Mouse (Mus musculus) heart, postnatal 0 days (tissue): ENCODE results near the gene Tfr2. TPM values are rescaled to one million over a fixed set of nuclear protein-coding genes. Genes with fewer than 3 reads are reported as not detected.

ENCODE experiments used
- ATAC-seq: fragments of 200-750 bp; cut with Nextera tagmentation; 2 replicates; pipeline ENCODE4 v1.8.0; 2017; ENCODE audit warnings: low read depth, moderate number of reproducible peaks, moderate library complexity; ENCODE audit not compliant: insufficient read depth
- DNase-seq: peaks from one replicate; pipeline ENCODE4 v3.0.0-alpha.2; 2016; ENCODE audit warnings: low spot score
- H3K27ac ChIP-seq: fragments of 300-500 bp; sonication (generic); 2 replicates; pipeline ENCODE4 v1.5.1; 2014; ENCODE audit warnings: low read depth, mild to moderate bottlenecking
- H3K27me3 ChIP-seq: fragments of 300-500 bp; sonication (generic); 2 replicates; pipeline ENCODE4 v1.6.1; 2014; ENCODE audit warnings: low read length, mixed read lengths; ENCODE audit not compliant: control insufficient read depth, insufficient read depth
- H3K36me3 ChIP-seq: fragments of 300-500 bp; sonication (generic); replicated peaks from 2 replicates; pipeline ENCODE4 v1.6.1; 2014; ENCODE audit warnings: low read length, mixed read lengths; ENCODE audit not compliant: control insufficient read depth, insufficient read depth
- H3K4me1 ChIP-seq: fragments of 300-500 bp; sonication (generic); 2 replicates; pipeline ENCODE4 v1.6.1; 2014; ENCODE audit warnings: antibody characterized with exemption; ENCODE audit not compliant: control insufficient read depth, insufficient read depth
- H3K4me2 ChIP-seq: fragments of 300-500 bp; sonication (generic); 2 replicates; pipeline ENCODE4 v1.6.1; 2014; ENCODE audit warnings: low read depth, mild to moderate bottlenecking, low read length, moderate library complexity
- H3K4me3 ChIP-seq: fragments of 300-500 bp; sonication (generic); 2 replicates; pipeline ENCODE4 v1.5.1; 2014; ENCODE audit warnings: low read depth, low read length
- H3K9ac ChIP-seq: fragments of 300-500 bp; sonication (generic); replicated peaks from 2 replicates; pipeline ENCODE4 v1.6.1; 2014; ENCODE audit warnings: low read depth, low read length, mixed read lengths
- H3K9me3 ChIP-seq: fragments of 300-500 bp; sonication (generic); replicated peaks from 2 replicates; pipeline ENCODE4 v1.6.1; 2016; ENCODE audit warnings: low read length; ENCODE audit not compliant: control insufficient read depth
- CTCF ChIP-seq: IDR thresholded peaks from 2 replicates; pipeline ENCODE4 v1.5.1; 2016; ENCODE audit warnings: antibody characterized with exemption, control low read depth, low read depth
- EP300 ChIP-seq: IDR thresholded peaks from 2 replicates; pipeline ENCODE4 v1.6.1; 2016; ENCODE audit warnings: antibody characterized with exemption, low read depth
- WGBS: fragments of 180-500 bp; shearing (Covaris S2); extraction: QIAGEN DNeasy Blood & Tissue Kit; methylation state at CpG from one replicate; pipeline ENCODE4 v1.1.7; 2014; 5-methylcytosine and 5-hydroxymethylcytosine counted together
- polyA plus RNA-seq: library from polyadenylated mRNA; unstranded; fragments of >200 nt; fragmentation: Nextera tagmentation; extraction: Ambion mirVana; gene quantifications from 2 replicates; pipeline ENCODE4 v1.2.1, GENCODE M21; 2015
- total RNA-seq: library from RNA; depleted of rRNA; stranded (reverse); fragments of >200 nt; gene quantifications from 2 replicates; pipeline ENCODE4 v1.2.3, GENCODE M21; 2014; ENCODE audit warnings: low replicate concordance

Gene Tfr2
- total and polyA plus RNA-seq, 2 experiments from 2014 or later = 0.07 TPM; not detected in 1

DNA sequence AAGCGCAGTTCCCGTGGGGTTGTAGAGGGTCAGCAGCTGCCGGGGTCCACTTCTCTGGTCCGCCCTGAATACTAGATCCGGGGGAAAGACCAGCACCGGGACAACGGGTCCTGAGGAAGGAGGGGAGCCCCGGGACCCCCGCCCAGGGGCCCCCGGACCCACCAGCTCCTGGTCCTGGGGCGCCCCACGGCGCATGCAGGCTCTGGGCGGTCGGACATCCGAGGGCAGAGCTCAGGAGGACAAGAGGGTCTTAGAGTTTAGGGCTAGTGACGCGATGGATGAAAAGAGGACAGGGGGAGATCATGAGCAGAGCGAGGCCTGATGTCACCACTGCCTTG, 30.6 kb downstream of the Tfr2 start:
- 3% methylated on average over 19 of the region's 19 CpGs for WGBS
- Histone ChIP-seq H3K4me3 (peak overlapping the region; percentile 68), H3K4me2 (peak overlapping the region; percentile 92), H3K4me1 (peaks cover 13% of the 10 kb centered on the region; the same call in 1 of the 2 replicates), H3K27ac (peak overlapping the region; percentile 50; the same call in 1 of the 2 replicates), H3K36me3 (peaks cover 14% of the 10 kb centered on the region), H3K27me3 (no peaks in the 10 kb centered on the region), H3K9me3 (no peaks in the 10 kb centered on the region), H3K9ac (peak overlapping the region; percentile 74)
- DNase-seq (no peak), ATAC-seq (peak; percentile 24)
- TF ChIP-seq CTCF (no peak), EP300 (no peak)

DNA sequence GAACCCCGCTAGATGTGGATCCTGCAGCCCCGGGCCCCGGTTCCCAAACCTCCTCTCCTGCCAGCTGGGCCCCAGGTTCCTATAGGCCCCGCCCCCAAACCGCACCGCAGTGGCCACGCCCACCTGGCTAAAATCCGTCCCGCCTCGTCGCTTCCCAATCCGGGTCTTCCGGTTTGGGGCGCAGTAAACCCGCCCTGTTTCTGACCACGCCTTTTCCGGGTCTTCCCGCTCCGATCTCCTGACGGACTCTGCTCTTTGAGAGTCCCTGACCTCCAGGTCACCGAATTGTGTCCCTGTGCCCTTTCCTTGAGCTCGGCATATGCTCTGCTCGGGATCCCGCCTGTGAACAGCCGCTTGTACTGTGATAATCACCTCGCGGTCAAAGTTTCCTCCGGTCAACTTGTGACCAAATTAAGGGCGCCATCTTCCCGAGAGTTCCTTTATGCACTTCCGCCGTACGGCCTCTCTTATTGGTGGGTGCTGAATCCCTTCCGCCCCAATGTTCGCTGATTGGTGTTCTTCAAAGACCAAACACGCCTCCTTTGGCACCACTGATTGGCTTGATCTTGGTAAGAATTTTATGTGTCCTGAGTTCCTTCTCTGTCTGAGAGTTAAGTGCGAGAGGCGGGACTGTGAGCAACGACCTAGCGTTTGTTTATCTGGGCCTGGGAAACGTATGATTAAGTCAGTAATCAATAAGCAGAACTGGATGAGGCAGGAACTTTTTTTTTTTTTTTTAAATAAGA, 31.2 kb downstream of the Tfr2 start, which contains the start of gene Mospd3:
Mospd3 (minus strand) TSS at position 440 of the 746 bp plus-strand sequence.
- peak within 1 kb of the TSS; percentile 90 for H3K27ac ChIP-seq
- no peaks in the 10 kb centered on the region for H3K9me3 ChIP-seq
- peak within 1 kb of the TSS; percentile 68 for H3K4me3 ChIP-seq
- peak; percentile 99 for DNase-seq
- H3K4me2 ChIP-seq = peak within 1 kb of the TSS; percentile 92
- no peak; the same call in 1 of the 2 replicates for TF ChIP-seq EP300
- no peak for TF ChIP-seq CTCF
- H3K27me3 ChIP-seq = no peaks in the 10 kb centered on the region
- ATAC-seq = peak; percentile 95
- H3K36me3 ChIP-seq = peaks cover 19% of the 10 kb centered on the region
- WGBS = under 1% methylated on average over 41 of the region's 41 CpGs
- peaks cover 13% of the 10 kb centered on the region; the same call in 1 of the 2 replicates for H3K4me1 ChIP-seq
- H3K9ac ChIP-seq = peak within 1 kb of the TSS; percentile 74

DNA sequence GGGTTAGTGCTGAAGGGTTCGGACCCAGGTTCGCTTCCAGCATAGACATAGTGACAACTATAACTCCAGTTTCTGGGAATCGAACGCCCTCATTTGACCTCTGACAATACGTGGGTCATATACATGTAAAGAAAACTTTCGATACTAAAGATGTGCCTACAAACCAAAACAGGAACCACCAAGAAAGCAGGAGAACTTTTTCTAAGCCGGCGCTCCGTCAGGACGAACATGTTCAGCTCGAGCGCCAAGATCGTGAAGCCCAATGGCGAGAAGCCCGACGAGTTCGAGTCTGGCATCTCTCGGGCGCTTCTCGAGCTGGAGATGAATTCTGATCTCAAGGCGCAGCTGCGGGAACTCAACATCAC, 31.7 kb downstream of the Tfr2 start:
- under 1% methylated on average over 22 of the region's 22 CpGs for WGBS
- Histone ChIP-seq H3K9ac (peak overlapping the region; percentile 64), H3K27ac (peak overlapping the region; percentile 71), H3K27me3 (no peaks in the 10 kb centered on the region), H3K4me3 (peak overlapping the region; percentile 68), H3K4me1 (peaks cover 13% of the 10 kb centered on the region; the same call in 1 of the 2 replicates), H3K4me2 (peak overlapping the region; percentile 92), H3K9me3 (no peaks in the 10 kb centered on the region), H3K36me3 (peaks cover 25% of the 10 kb centered on the region)
- ATAC-seq (no peak), DNase-seq (no peak)
- TF ChIP-seq EP300 = no peak
- no peak for TF ChIP-seq CTCF

DNA sequence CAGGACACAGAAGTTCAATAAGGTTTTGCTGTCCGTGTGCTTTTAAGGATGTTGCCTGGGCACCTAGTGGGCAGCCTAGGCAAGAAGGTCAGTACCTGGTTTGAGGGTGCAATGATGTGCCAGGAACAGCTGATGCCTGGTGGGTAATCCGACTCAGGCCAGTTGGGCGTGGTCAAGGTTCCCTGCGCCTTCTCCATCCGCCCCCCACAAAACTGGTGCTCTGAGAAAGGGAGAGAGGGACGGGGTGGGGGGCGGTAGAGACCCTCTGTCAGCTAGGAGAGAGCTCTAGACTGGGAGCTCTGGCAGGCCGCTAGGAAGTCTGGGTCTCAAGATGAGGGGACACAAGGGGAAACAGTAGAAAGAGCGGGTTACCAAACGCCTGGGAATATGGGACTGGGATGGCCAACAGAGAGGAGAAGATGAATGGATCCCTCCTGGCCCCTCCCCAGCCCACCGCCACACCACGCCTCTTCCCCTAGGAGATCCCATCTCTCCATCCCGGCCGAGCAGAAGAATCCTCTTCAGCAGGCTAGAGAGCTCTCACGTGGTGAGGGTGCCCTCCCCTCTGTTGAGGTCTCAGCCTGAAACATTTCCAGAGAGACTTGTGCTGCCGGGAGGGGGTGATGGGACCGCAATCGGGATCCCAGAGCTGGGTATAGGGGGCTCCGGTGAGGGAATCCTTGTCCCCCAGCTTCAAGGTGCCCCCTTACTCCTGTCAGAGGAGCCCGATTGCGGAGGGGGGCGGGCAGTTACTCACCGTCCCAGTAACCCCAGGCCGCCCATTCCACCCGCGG, 38.4 kb downstream of the Tfr2 start:
- no peaks in the 10 kb centered on the region for H3K9me3 ChIP-seq
- no peak overlapping the region for H3K27ac ChIP-seq
- peak overlapping the region; percentile 4; the same call in 1 of the 2 replicates for H3K9ac ChIP-seq
- H3K4me3 ChIP-seq = no peak overlapping the region
- 0 out of 2 replicates have a peak overlapping the region, but pooled peaks have one; percentile 7 for H3K4me2 ChIP-seq
- no peak for DNase-seq
- TF ChIP-seq EP300 (no peak), CTCF (no peak)
- no peaks in the 10 kb centered on the region for H3K27me3 ChIP-seq
- 45% methylated on average over 26 of the region's 26 CpGs for WGBS
- peaks cover 27% of the 10 kb centered on the region for H3K36me3 ChIP-seq
- H3K4me1 ChIP-seq = peaks cover 28% of the 10 kb centered on the region
- no peak for ATAC-seq

DNA sequence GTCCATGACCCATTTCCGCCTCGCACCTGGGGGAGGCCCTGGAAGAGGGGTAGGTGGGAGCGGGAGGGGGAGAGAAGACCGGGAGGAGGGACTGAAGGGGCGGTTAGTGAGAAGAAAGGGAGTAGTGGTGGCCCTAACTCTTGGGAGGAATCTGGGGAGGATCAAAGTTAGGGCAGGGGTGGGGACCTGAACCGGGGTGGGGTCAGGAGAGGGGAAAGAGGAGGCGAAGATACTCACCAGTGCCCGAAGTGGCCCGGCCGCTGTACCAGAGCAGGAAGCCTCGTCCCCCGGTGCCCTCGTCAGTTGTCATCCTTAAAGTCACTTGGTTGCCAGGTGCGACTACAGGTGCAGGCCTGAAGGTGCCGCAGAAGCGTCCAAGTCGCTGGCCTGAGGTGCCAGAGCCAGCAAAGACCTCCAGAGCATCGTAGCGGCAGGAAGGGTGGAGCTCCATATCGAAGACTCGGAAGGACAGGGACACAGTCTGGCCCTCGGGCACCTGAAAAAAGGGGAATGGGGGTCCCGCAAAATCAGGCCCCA, 39.1 kb downstream of the Tfr2 start:
- peaks cover 31% of the 10 kb centered on the region for H3K4me1 ChIP-seq
- no peak overlapping the region for H3K4me3 ChIP-seq
- no peak for TF ChIP-seq EP300
- no peak for TF ChIP-seq CTCF
- no peak overlapping the region for H3K27ac ChIP-seq
- ATAC-seq (no peak), DNase-seq (no peak)
- no peaks in the 10 kb centered on the region for H3K27me3 ChIP-seq
- H3K4me2 ChIP-seq = 0 out of 2 replicates have a peak overlapping the region, but pooled peaks have one; percentile 7
- 37% methylated on average over 22 of the region's 23 CpGs for WGBS
- peaks cover 27% of the 10 kb centered on the region for H3K36me3 ChIP-seq
- H3K9ac ChIP-seq = peak overlapping the region; percentile 4; the same call in 1 of the 2 replicates
- H3K9me3 ChIP-seq = no peaks in the 10 kb centered on the region
